Mouse (Mus musculus): Measurements from ENCODE around the gene Manf. TPM values are rescaled to one million over a fixed set of nuclear protein-coding genes. Genes with fewer than 3 reads are reported as not detected.
A peak's percentile ranks its signal among the peaks of the same experiment; 100 is the strongest.

The Manf gene
- polyA plus RNA-seq, 1 experiment from 2014 or later, result 140 TPM

DNA sequence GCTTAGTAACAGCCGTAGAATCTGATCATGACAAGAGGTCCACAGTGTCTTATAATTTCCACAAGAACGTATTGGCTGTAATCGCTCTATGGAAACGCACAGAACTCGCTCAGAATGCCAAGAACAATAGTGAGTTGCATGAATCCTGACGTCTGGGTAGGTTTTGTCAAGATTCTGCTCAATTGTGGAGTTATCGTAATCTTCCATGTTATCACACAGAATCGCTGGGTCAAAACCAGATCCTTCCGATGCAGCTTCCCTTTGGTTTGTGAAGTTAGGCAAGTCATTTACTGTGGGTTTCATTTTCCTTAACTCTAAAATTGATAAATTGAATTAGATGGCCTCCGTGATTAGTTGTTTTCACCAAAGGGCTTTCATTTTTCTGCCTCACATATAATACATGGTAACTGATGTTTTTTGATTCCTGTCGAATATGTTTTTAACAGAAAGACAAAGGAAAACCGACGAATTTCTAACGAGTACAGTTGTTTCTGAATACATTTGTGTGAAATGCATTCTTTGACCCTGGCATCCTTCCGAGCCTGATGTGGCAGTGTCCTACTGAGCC is 70.6 kb downstream of the Manf start:
- Histone ChIP-seq H3K27me3 (ENCODE audit: control insufficient read depth, insufficient read depth, low read depth, low read length) (no peaks in the 10 kb centered on the region), H3K9ac (ENCODE audit: low read depth, low read length) (peak overlapping the region; percentile 68), H3K4me3 (ENCODE audit: low read depth, low read length) (peak overlapping the region; percentile 95), H3K27ac (ENCODE audit: low read length) (peak overlapping the region; percentile 69), H3K36me3 (ENCODE audit: control insufficient read depth, insufficient read depth) (no peaks in the 10 kb centered on the region), H3K4me2 (ENCODE audit: low read depth, low read length) (peak overlapping the region; percentile 66), H3K9me3 (replicated peaks; ENCODE audit: control insufficient read depth, low read length) (no peaks in the 10 kb centered on the region), H3K4me1 (ENCODE audit: control insufficient read depth, low read depth, low read length) (peaks cover 6% of the 10 kb centered on the region; the same call in 1 of the 2 replicates)
- 25% methylated on average over 15 of the region's 15 CpGs for WGBS (ENCODE audit: insufficient replicate concordance)
- no peak for ATAC-seq (ENCODE audit: low read depth)

DNA sequence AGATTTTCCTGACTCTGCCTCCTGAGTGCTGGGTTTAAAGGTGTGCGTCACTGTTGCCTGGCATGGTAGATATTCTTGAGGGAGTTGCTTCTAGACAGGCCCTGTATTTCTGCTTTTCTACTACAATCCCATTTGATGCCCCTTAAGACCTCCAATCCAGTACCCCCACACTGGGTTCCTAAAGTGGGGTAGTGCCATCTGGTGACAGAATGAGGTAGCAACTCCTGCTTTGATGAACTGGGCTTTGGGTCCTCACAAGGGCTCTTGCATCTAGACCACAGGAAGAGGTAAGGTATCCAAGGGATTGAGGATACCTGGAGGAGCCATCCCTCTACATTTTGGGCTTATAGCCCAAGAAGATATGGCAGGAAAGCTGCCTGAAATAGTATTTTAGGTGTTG is 72.6 kb downstream of the Manf start:
- WGBS (ENCODE audit: insufficient replicate concordance), result 93% methylated on average over 1 of the region's 1 CpGs
- H3K4me1 ChIP-seq (ENCODE audit: control insufficient read depth, low read depth, low read length), result peaks cover 6% of the 10 kb centered on the region; the same call in 1 of the 2 replicates
- no peaks in the 10 kb centered on the region for H3K9me3 ChIP-seq (replicated peaks; ENCODE audit: control insufficient read depth, low read length)
- no peak for ATAC-seq (ENCODE audit: low read depth)
- H3K4me3 ChIP-seq (ENCODE audit: low read depth, low read length), result no peak overlapping the region
- no peak overlapping the region for H3K27ac ChIP-seq (ENCODE audit: low read length)
- no peak overlapping the region for H3K9ac ChIP-seq (ENCODE audit: low read depth, low read length)
- H3K27me3 ChIP-seq (ENCODE audit: control insufficient read depth, insufficient read depth, low read depth, low read length), result no peaks in the 10 kb centered on the region
- no peak overlapping the region for H3K4me2 ChIP-seq (ENCODE audit: low read depth, low read length)
- H3K36me3 ChIP-seq (ENCODE audit: control insufficient read depth, insufficient read depth), result no peaks in the 10 kb centered on the region

DNA sequence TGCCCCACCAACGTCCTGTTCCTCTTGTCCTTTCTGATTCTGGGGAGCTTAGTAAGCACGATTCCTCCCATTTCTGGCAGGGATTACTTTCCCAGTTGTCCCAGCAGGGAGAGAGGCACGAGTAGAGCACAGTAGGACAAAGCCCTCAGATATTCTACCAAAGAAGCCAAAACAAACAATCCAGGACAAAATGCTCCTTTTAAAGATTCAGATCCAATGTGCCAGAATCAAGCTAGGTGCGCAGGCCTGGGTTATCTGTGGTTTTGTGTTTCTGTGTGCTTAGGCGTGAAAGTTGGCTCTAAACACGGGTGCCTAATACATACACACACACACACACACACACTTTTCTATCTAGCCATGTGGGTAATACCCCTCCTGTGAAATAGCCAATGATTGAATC is 73.6 kb downstream of the Manf start:
- ATAC-seq (ENCODE audit: low read depth), result no peak
- Histone ChIP-seq H3K27ac (ENCODE audit: low read length) (no peak overlapping the region), H3K4me2 (ENCODE audit: low read depth, low read length) (no peak overlapping the region), H3K9me3 (replicated peaks; ENCODE audit: control insufficient read depth, low read length) (no peaks in the 10 kb centered on the region), H3K9ac (ENCODE audit: low read depth, low read length) (no peak overlapping the region), H3K4me1 (ENCODE audit: control insufficient read depth, low read depth, low read length) (peaks cover 5% of the 10 kb centered on the region; the same call in 1 of the 2 replicates), H3K4me3 (ENCODE audit: low read depth, low read length) (no peak overlapping the region), H3K36me3 (ENCODE audit: control insufficient read depth, insufficient read depth) (no peaks in the 10 kb centered on the region), H3K27me3 (ENCODE audit: control insufficient read depth, insufficient read depth, low read depth, low read length) (no peaks in the 10 kb centered on the region)
- WGBS (ENCODE audit: insufficient replicate concordance), result 55% methylated on average over 6 of the region's 6 CpGs

DNA sequence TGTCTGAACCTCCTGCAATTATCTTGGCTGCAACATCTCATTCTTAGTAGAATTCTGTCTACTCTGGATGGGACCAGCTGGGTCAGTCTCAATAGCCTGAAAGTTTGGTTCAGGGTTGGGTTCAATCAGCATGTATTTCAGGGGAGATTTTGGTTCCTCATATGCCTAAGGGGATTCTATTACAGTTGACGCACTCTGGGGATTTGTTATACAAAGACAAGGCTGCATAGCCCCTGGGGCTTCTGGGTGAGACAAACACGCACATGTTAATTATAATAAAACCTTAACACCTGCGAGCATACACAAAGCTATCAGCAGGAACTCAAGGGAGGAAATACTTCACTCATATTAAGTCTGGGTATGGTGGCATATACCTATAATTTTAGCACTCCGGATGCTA is 85.3 kb downstream of the Manf start:
- H3K4me2 ChIP-seq (ENCODE audit: low read depth, low read length), result no peak overlapping the region
- 55% methylated on average over 4 of the region's 4 CpGs for WGBS (ENCODE audit: insufficient replicate concordance)

DNA sequence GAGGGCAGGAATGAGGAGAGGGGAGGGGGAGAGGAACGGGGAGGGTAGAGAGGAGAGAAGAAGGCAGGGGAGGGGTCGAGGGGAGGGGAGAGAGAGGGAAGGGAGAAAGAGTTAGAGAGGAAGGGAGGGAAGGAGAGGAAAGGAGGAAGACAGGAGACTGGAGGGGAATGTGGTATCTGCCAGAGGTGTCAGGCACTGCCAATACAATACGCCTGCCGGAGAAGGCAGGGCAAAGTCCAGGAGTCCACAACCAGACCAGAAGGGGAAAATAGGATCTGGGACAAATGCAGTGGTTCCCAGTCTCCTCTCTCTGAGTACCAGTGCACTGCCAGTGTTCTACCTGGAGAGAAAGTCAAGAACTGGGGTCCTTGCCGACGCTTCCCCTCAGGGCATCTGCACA is 100.9 kb downstream of the Manf start:
- Histone ChIP-seq H3K9me3 (replicated peaks; ENCODE audit: control insufficient read depth, low read length) (no peaks in the 10 kb centered on the region), H3K27ac (ENCODE audit: low read length) (no peak overlapping the region), H3K36me3 (ENCODE audit: control insufficient read depth, insufficient read depth) (no peaks in the 10 kb centered on the region), H3K4me2 (ENCODE audit: low read depth, low read length) (no peak overlapping the region), H3K27me3 (ENCODE audit: control insufficient read depth, insufficient read depth, low read depth, low read length) (no peaks in the 10 kb centered on the region), H3K4me3 (ENCODE audit: low read depth, low read length) (no peak overlapping the region), H3K9ac (ENCODE audit: low read depth, low read length) (no peak overlapping the region), H3K4me1 (ENCODE audit: control insufficient read depth, low read depth, low read length) (peaks cover 13% of the 10 kb centered on the region)
- 48% methylated on average over 6 of the region's 6 CpGs for WGBS (ENCODE audit: insufficient replicate concordance)
- ATAC-seq (ENCODE audit: low read depth), result peak; percentile 58

More for the DNA sequence above, 85.3 kb downstream of the Manf start:
- no peak for ATAC-seq (ENCODE audit: low read depth)
- Histone ChIP-seq H3K4me1 (ENCODE audit: control insufficient read depth, low read depth, low read length) (no peaks in the 10 kb centered on the region), H3K4me3 (ENCODE audit: low read depth, low read length) (no peak overlapping the region), H3K27ac (ENCODE audit: low read length) (no peak overlapping the region), H3K9me3 (replicated peaks; ENCODE audit: control insufficient read depth, low read length) (no peaks in the 10 kb centered on the region; the same call in 1 of the 2 replicates), H3K27me3 (ENCODE audit: control insufficient read depth, insufficient read depth, low read depth, low read length) (no peaks in the 10 kb centered on the region), H3K36me3 (ENCODE audit: control insufficient read depth, insufficient read depth) (no peaks in the 10 kb centered on the region), H3K9ac (ENCODE audit: low read depth, low read length) (no peak overlapping the region)

DNA sequence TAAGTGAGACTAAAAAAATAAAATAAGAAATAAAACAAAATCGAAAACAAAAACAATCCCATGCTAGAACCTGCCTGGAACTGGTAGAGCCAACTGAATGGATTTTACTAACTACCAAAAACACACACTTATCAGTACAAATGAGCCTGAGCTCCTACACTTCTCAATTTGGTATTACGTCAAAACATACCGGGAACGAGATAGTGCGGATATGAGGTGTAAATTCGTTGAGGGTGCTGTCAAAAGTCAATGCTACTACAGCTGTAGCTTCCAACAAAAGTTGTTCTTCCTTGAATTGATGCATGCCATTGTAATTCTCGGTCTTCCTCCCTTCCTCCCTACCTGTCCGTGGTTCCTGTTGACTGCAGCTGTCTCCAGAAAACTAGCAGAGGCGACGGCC is 102.4 kb downstream of the Manf start:
- 0 out of 2 replicates have a peak, but pooled peaks have one; percentile 19 for ATAC-seq (ENCODE audit: low read depth)
- H3K36me3 ChIP-seq (ENCODE audit: control insufficient read depth, insufficient read depth), result no peaks in the 10 kb centered on the region
- H3K9ac ChIP-seq (ENCODE audit: low read depth, low read length), result peak overlapping the region; percentile 100
- 3% methylated on average over 10 of the region's 10 CpGs for WGBS (ENCODE audit: insufficient replicate concordance)
- no peaks in the 10 kb centered on the region for H3K27me3 ChIP-seq (ENCODE audit: control insufficient read depth, insufficient read depth, low read depth, low read length)
- H3K4me2 ChIP-seq (ENCODE audit: low read depth, low read length), result peak overlapping the region; percentile 86
- H3K4me1 ChIP-seq (ENCODE audit: control insufficient read depth, low read depth, low read length), result peaks cover 15% of the 10 kb centered on the region
- peak overlapping the region; percentile 99 for H3K4me3 ChIP-seq (ENCODE audit: low read depth, low read length)
- H3K27ac ChIP-seq (ENCODE audit: low read length), result 0 out of 2 replicates have a peak overlapping the region, but pooled peaks have one; percentile 6
- H3K9me3 ChIP-seq (replicated peaks; ENCODE audit: control insufficient read depth, low read length), result no peaks in the 10 kb centered on the region

DNA sequence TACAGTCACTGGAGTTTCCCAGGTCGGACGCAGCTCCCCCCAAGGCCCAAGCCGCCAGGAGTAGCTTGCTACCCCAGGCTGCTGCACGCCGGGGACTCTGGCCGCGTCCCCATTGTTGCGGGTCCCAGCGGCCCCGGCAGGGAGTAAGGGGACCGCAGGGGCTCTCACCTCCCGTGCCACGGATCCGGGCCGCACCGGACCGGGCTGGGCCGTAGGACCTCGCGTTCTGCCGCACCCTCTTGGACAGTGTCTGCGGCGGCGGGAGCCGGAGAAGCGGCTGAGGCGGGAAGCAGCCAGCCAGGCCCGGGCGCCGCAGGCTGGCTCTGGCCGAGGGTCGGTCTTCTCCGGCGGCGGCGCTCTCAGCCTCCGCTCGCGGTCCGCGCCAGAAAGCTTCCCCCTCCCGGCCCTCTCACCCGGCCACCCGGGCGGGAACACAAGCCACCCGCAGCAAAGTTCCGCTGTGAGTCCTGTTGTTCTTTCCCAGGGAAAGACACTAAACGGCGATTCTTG is 102.9 kb downstream of the Manf start, which contains the start of gene Rad54l2:
Gene Rad54l2 (minus strand): TSS at position 383 of the 510 bp plus-strand sequence.
- no peaks in the 10 kb centered on the region for H3K36me3 ChIP-seq (ENCODE audit: control insufficient read depth, insufficient read depth)
- peaks cover 15% of the 10 kb centered on the region for H3K4me1 ChIP-seq (ENCODE audit: control insufficient read depth, low read depth, low read length)
- no peaks in the 10 kb centered on the region for H3K27me3 ChIP-seq (ENCODE audit: control insufficient read depth, insufficient read depth, low read depth, low read length)
- peak within 1 kb of the TSS; percentile 86 for H3K27ac ChIP-seq (ENCODE audit: low read length)
- ATAC-seq (ENCODE audit: low read depth), result peak; percentile 87
- peak within 1 kb of the TSS; percentile 86 for H3K4me2 ChIP-seq (ENCODE audit: low read depth, low read length)
- peak within 1 kb of the TSS; percentile 100 for H3K9ac ChIP-seq (ENCODE audit: low read depth, low read length)
- WGBS (ENCODE audit: insufficient replicate concordance), result under 1% methylated on average over 49 of the region's 49 CpGs
- no peaks in the 10 kb centered on the region for H3K9me3 ChIP-seq (replicated peaks; ENCODE audit: control insufficient read depth, low read length)
- peak within 1 kb of the TSS; percentile 99 for H3K4me3 ChIP-seq (ENCODE audit: low read depth, low read length)

Other genes with a start within 250 kb of the Manf start
- not detected in 2 replicates for gene Grm2, start 235.9 kb downstream of the Manf start, polyA plus RNA-seq (2015; fragmentation: Nextera tagmentation; extraction: Ambion mirVana)
- gene Tex264, start 206.1 kb downstream of the Manf start, polyA plus RNA-seq (2015; fragmentation: Nextera tagmentation; extraction: Ambion mirVana), result 15.4 and 17.8 TPM in 2 replicates
- gene Rad54l2, start 102.8 kb downstream of the Manf start, polyA plus RNA-seq (2015; fragmentation: Nextera tagmentation; extraction: Ambion mirVana), result 1.5 TPM in 2 replicates
- gene Dcaf1, start 70.1 kb downstream of the Manf start, polyA plus RNA-seq (2015; fragmentation: Nextera tagmentation; extraction: Ambion mirVana), result 11.3 and 12.4 TPM in 2 replicates
- 1.5 and 1.6 TPM in 2 replicates for gene Rbm15b, start 4.6 kb downstream of the Manf start, polyA plus RNA-seq (2015; fragmentation: Nextera tagmentation; extraction: Ambion mirVana)

Data from liver, embryonic 16.5 days (tissue).